Mouse (Mus musculus): Measurements from ENCODE around the gene Fam104a. TPM values are rescaled to one million over a fixed set of nuclear protein-coding genes. Genes with fewer than 3 reads are reported as not detected.
"Not testable (repeated sequence)": the region's sequence is repeated elsewhere in the genome, so short reads cannot be mapped to it uniquely, and the experiment has no call there.

Gene Fam104a
- polyA plus RNA-seq, 1 experiment from 2014 or later = 39.1 TPM

DNA sequence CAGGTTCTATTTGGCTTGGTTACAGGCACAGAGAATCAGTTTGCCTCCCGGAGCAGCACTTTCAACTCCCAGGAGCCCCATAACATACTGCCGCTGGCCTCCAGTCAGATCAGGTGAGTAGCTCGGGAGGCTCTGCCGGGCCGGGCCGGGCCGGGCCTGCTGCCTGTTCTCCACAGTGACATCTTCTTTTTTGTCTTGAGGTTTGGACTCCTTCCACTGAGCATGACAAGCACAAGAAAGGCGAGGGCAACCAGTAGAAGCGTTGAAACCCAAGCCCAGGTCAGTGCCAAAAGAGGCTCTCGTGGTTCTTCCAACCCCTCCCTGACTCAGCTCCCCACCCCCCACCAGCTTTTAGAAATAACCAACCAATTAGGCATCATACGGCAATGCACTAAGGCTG lies 23.0 kb downstream of the Fam104a start:
- no peak for ATAC-seq
- Histone ChIP-seq H3K4me3 (ENCODE audit: low read length) (no peak overlapping the region), H3K36me3 (ENCODE audit: control insufficient read depth, insufficient read depth, low read length) (peaks cover 51% of the 10 kb centered on the region), H3K4me1 (ENCODE audit: control insufficient read depth, insufficient read depth, low read depth, low read length) (peaks cover 8% of the 10 kb centered on the region; the same call in 1 of the 2 replicates), H3K9me3 (ENCODE audit: control insufficient read depth, low read length) (no peaks in the 10 kb centered on the region), H3K27ac (ENCODE audit: low read depth, low read length) (no peak overlapping the region), H3K9ac (ENCODE audit: low read depth, low read length) (no peak overlapping the region), H3K27me3 (replicated peaks; ENCODE audit: control insufficient read depth, insufficient read depth, low read length) (no peaks in the 10 kb centered on the region), H3K4me2 (ENCODE audit: low read length) (no peak overlapping the region)
- 84% methylated on average over 11 of the region's 11 CpGs for WGBS

- ATAC-seq = not testable (repeated sequence)
- WGBS = 95% methylated on average over 3 of the region's 3 CpGs
Measured at GRCm38 (mm10) chr11:113660213-113660612, 23.7 kb downstream of the Fam104a start.

GRCm38 (mm10) chr11:113658763-113659162 lies 25.2 kb downstream of the Fam104a start:
- Histone ChIP-seq H3K36me3 (ENCODE audit: control insufficient read depth, insufficient read depth, low read length) (peaks cover 69% of the 10 kb centered on the region), H3K4me3 (ENCODE audit: low read length) (no peak overlapping the region), H3K4me2 (ENCODE audit: low read length) (no peak overlapping the region), H3K27me3 (replicated peaks; ENCODE audit: control insufficient read depth, insufficient read depth, low read length) (no peaks in the 10 kb centered on the region), H3K4me1 (ENCODE audit: control insufficient read depth, insufficient read depth, low read depth, low read length) (peaks cover 8% of the 10 kb centered on the region; the same call in 1 of the 2 replicates), H3K9ac (ENCODE audit: low read depth, low read length) (no peak overlapping the region), H3K27ac (ENCODE audit: low read depth, low read length) (no peak overlapping the region), H3K9me3 (ENCODE audit: control insufficient read depth, low read length) (no peaks in the 10 kb centered on the region)
- 89% methylated on average over 4 of the region's 4 CpGs for WGBS
- ATAC-seq = no peak

More at GRCm38 (mm10) chr11:113660213-113660612, 23.7 kb downstream of the Fam104a start:
- H3K36me3 ChIP-seq (ENCODE audit: control insufficient read depth, insufficient read depth, low read length) = peaks cover 57% of the 10 kb centered on the region
- H3K4me2 ChIP-seq (ENCODE audit: low read length); H3K9me3 ChIP-seq (ENCODE audit: control insufficient read depth, low read length); H3K4me3 ChIP-seq (ENCODE audit: low read length); H3K9ac ChIP-seq (ENCODE audit: low read depth, low read length); H3K4me1 ChIP-seq (ENCODE audit: control insufficient read depth, insufficient read depth, low read depth, low read length); H3K27me3 ChIP-seq (replicated peaks; ENCODE audit: control insufficient read depth, insufficient read depth, low read length); H3K27ac ChIP-seq (ENCODE audit: low read depth, low read length): not testable (repeated sequence)

DNA sequence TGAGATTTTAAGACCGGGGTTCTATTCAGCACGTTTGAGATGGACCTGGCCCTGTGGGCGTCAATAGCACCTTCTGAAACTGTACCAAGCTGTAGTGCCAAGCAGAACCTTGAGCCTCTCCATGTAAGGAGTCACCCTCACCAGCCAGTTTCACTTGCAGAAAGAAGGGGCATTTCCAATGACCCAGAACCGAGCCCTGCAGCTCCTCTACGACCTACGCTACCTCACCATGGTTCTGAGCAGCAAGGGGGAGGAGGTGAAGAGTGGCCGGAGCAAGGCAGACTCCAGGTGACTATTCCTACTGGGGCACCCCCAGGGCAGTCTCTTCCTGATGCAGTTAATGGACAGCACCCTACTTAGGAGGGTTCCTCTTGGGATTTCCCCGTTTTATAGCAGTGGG lies 25.6 kb downstream of the Fam104a start:
- 92% methylated on average over 8 of the region's 8 CpGs for WGBS

DNA sequence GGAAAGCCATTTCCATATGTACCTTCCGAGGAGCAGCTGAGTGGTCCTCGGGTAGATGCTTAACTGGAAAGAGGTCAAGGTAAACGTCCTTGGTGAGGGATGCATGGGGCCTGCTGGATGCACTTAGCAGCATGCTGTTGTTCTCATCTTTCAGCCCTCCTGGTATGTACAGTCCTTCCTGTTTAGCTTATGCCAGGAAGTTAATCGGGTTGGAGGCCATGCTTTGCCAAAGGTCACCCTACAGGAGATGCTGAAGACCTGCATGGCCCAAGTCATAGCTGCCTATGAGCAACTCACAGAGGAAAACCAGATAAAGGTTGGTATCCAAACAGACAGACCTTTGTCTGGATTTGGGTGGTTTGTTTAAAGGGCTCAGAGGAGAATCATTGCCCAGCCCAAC lies 26.7 kb downstream of the Fam104a start:
- no peak for ATAC-seq
- Histone ChIP-seq H3K9me3 (ENCODE audit: control insufficient read depth, low read length) (no peaks in the 10 kb centered on the region), H3K4me1 (ENCODE audit: control insufficient read depth, insufficient read depth, low read depth, low read length) (peaks cover 8% of the 10 kb centered on the region; the same call in 1 of the 2 replicates), H3K36me3 (ENCODE audit: control insufficient read depth, insufficient read depth, low read length) (peaks cover 80% of the 10 kb centered on the region), H3K27me3 (replicated peaks; ENCODE audit: control insufficient read depth, insufficient read depth, low read length) (no peaks in the 10 kb centered on the region), H3K27ac (ENCODE audit: low read depth, low read length) (peak overlapping the region; percentile 33; the same call in 1 of the 2 replicates), H3K4me2 (ENCODE audit: low read length) (no peak overlapping the region), H3K9ac (ENCODE audit: low read depth, low read length) (no peak overlapping the region), H3K4me3 (ENCODE audit: low read length) (no peak overlapping the region)
- WGBS = 70% methylated on average over 4 of the region's 4 CpGs

More for the DNA sequence above, 25.6 kb downstream of the Fam104a start:
- H3K36me3 ChIP-seq (ENCODE audit: control insufficient read depth, insufficient read depth, low read length) = peaks cover 71% of the 10 kb centered on the region
- H3K4me3 ChIP-seq (ENCODE audit: low read length) = no peak overlapping the region
- peaks cover 8% of the 10 kb centered on the region; the same call in 1 of the 2 replicates for H3K4me1 ChIP-seq (ENCODE audit: control insufficient read depth, insufficient read depth, low read depth, low read length)
- ATAC-seq = no peak
- no peaks in the 10 kb centered on the region for H3K27me3 ChIP-seq (replicated peaks; ENCODE audit: control insufficient read depth, insufficient read depth, low read length)
- H3K9me3 ChIP-seq (ENCODE audit: control insufficient read depth, low read length) = no peaks in the 10 kb centered on the region
- H3K4me2 ChIP-seq (ENCODE audit: low read length) = no peak overlapping the region
- no peak overlapping the region for H3K9ac ChIP-seq (ENCODE audit: low read depth, low read length)
- no peak overlapping the region for H3K27ac ChIP-seq (ENCODE audit: low read depth, low read length)

- peak; percentile 76 for ATAC-seq
- Histone ChIP-seq H3K4me2 (ENCODE audit: low read length) (no peak overlapping the region), H3K4me1 (ENCODE audit: control insufficient read depth, insufficient read depth, low read depth, low read length) (peaks cover 8% of the 10 kb centered on the region), H3K9ac (ENCODE audit: low read depth, low read length) (no peak overlapping the region), H3K4me3 (ENCODE audit: low read length) (no peak overlapping the region), H3K36me3 (ENCODE audit: control insufficient read depth, insufficient read depth, low read length) (peaks cover 78% of the 10 kb centered on the region), H3K27me3 (replicated peaks; ENCODE audit: control insufficient read depth, insufficient read depth, low read length) (no peaks in the 10 kb centered on the region), H3K27ac (ENCODE audit: low read depth, low read length) (peak overlapping the region; percentile 68; the same call in 1 of the 2 replicates), H3K9me3 (ENCODE audit: control insufficient read depth, low read length) (no peaks in the 10 kb centered on the region)
- 76% methylated on average over 8 of the region's 8 CpGs for WGBS
Measured at GRCm38 (mm10) chr11:113656511-113656932, 27.4 kb downstream of the Fam104a start.

GRCm38 (mm10) chr11:113654561-113655270 lies 29.2 kb downstream of the Fam104a start:
- Histone ChIP-seq H3K9ac (ENCODE audit: low read depth, low read length) (no peak overlapping the region), H3K27ac (ENCODE audit: low read depth, low read length) (no peak overlapping the region), H3K27me3 (replicated peaks; ENCODE audit: control insufficient read depth, insufficient read depth, low read length) (no peaks in the 10 kb centered on the region), H3K4me1 (ENCODE audit: control insufficient read depth, insufficient read depth, low read depth, low read length) (peaks cover 17% of the 10 kb centered on the region), H3K36me3 (ENCODE audit: control insufficient read depth, insufficient read depth, low read length) (peaks cover 65% of the 10 kb centered on the region), H3K4me2 (ENCODE audit: low read length) (no peak overlapping the region), H3K9me3 (ENCODE audit: control insufficient read depth, low read length) (no peaks in the 10 kb centered on the region), H3K4me3 (ENCODE audit: low read length) (no peak overlapping the region)
- WGBS = 71% methylated on average over 18 of the region's 18 CpGs
- no peak for ATAC-seq

DNA sequence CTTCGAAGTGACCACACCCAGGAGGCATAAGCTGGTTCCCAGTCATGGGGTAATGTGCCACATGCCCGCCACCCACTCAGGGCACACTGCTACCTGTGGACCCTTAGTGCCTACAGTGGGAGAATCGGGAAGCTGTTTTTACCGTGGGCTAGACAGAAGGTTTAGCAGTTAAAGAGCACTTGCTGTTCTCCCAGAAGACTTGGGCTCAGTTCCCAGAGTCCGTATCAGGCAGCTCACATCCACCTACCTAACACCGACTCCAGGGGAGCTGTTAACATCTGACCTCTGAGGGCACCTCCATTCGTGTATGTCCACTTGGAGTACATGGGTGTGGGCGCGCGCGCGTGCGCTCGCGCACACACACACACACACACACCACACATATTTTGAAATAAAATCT lies 29.9 kb downstream of the Fam104a start:
- Histone ChIP-seq H3K4me3 (ENCODE audit: low read length) (no peak overlapping the region), H3K4me1 (ENCODE audit: control insufficient read depth, insufficient read depth, low read depth, low read length) (peaks cover 17% of the 10 kb centered on the region), H3K36me3 (ENCODE audit: control insufficient read depth, insufficient read depth, low read length) (peaks cover 58% of the 10 kb centered on the region), H3K9ac (ENCODE audit: low read depth, low read length) (no peak overlapping the region), H3K27ac (ENCODE audit: low read depth, low read length) (no peak overlapping the region), H3K9me3 (ENCODE audit: control insufficient read depth, low read length) (no peaks in the 10 kb centered on the region), H3K27me3 (replicated peaks; ENCODE audit: control insufficient read depth, insufficient read depth, low read length) (no peaks in the 10 kb centered on the region), H3K4me2 (ENCODE audit: low read length) (no peak overlapping the region)
- ATAC-seq = no peak
- 87% methylated on average over 15 of the region's 15 CpGs for WGBS

DNA sequence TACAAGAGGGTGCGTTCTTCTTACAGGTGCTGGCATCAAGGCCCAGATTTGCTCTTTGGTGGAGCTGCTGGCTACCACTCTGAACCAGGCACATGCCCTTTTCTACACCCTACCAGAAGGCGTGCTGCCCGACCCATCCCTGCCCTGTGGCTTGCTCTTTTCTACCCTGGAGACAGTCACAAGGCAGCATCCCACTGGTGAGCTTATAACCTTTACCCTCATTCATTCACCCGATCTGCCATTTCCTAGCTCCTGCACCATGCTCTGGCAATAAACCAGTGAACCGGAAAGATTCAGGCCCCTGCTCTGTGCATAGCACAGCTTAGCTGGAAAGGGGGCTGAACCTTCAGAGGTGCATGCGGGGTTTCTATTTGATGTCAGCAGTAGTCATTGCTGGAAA lies 31.4 kb downstream of the Fam104a start:
- 80% methylated on average over 6 of the region's 6 CpGs for WGBS
- H3K4me1 ChIP-seq (ENCODE audit: control insufficient read depth, insufficient read depth, low read depth, low read length) = peaks cover 23% of the 10 kb centered on the region

More for the DNA sequence above, 31.4 kb downstream of the Fam104a start:
- Histone ChIP-seq H3K36me3 (ENCODE audit: control insufficient read depth, insufficient read depth, low read length) (peaks cover 47% of the 10 kb centered on the region), H3K4me3 (ENCODE audit: low read length) (no peak overlapping the region), H3K27me3 (replicated peaks; ENCODE audit: control insufficient read depth, insufficient read depth, low read length) (no peaks in the 10 kb centered on the region), H3K9me3 (ENCODE audit: control insufficient read depth, low read length) (no peaks in the 10 kb centered on the region), H3K4me2 (ENCODE audit: low read length) (no peak overlapping the region), H3K27ac (ENCODE audit: low read depth, low read length) (no peak overlapping the region), H3K9ac (ENCODE audit: low read depth, low read length) (no peak overlapping the region)
- no peak for ATAC-seq

Data from hindbrain, embryonic 16.5 days (tissue).